ENCODE assay signal across 8 mouse cellular contexts in genomic region chr17:25809606-25810340, GRCm38 (mm10). TPM values are rescaled to one million over a fixed set of nuclear protein-coding genes. Genes with fewer than 3 reads are reported as not detected.
DNase-seq lines count a peak whose midpoint lies in the region; ATAC-seq lines count a peak whose summit lies in the region.

No protein-coding gene starts in this region.

- peak; percentile 44 to 64 for DNase-seq in adrenal gland, adult (ENCODE audit: inconsistent age in 2 of 2, low spot score in 1 of 2)
- DNase-seq in adrenal gland, adult 2 months = no peak
- DNase-seq in lung, postnatal 36 days = no peak
- DNase-seq in forebrain, embryonic 14.5 days (ENCODE audit: low spot score) = peak; percentile 62
- no peak for DNase-seq in thymus, postnatal 0 days (ENCODE audit: low spot score)
- no peak for DNase-seq in right cerebral cortex, postnatal 4 days

- no peaks in the 10 kb centered on the region for H3K9me3 ChIP-seq in lung, embryonic 15.5 days
- no peaks in the 10 kb centered on the region for H3K9me3 ChIP-seq in forebrain, embryonic 14.5 days (replicated peaks; ENCODE audit: control insufficient read depth, low read length)
- no peaks in the 10 kb centered on the region for H3K9me3 ChIP-seq in liver, embryonic 16.5 days (replicated peaks; ENCODE audit: control insufficient read depth, low read length)

- 7% methylated on average over 25 of the region's 25 CpGs for WGBS in lung, embryonic 15.5 days
- WGBS in forebrain, embryonic 14.5 days = 11% methylated on average over 24 of the region's 25 CpGs
- 10% methylated on average over 25 of the region's 25 CpGs for WGBS in liver, embryonic 16.5 days (ENCODE audit: insufficient replicate concordance)

- peaks cover 16% of the 10 kb centered on the region for H3K4me1 ChIP-seq in lung, embryonic 15.5 days
- peaks cover 16% of the 10 kb centered on the region for H3K4me1 ChIP-seq in forebrain, embryonic 14.5 days (ENCODE audit: control insufficient read depth, insufficient read depth, low read length)
- H3K4me1 ChIP-seq in liver, embryonic 16.5 days (ENCODE audit: control insufficient read depth, low read depth, low read length) = peaks cover 9% of the 10 kb centered on the region

- H3K4me3 ChIP-seq in lung, embryonic 15.5 days = peak overlapping the region; percentile 52
- H3K4me3 ChIP-seq in forebrain, embryonic 14.5 days (ENCODE audit: low read depth, low read length) = peak overlapping the region; percentile 85
- peak overlapping the region; percentile 56 for H3K4me3 ChIP-seq in liver, embryonic 16.5 days (ENCODE audit: low read depth, low read length)

- no peaks in the 10 kb centered on the region for H3K36me3 ChIP-seq in lung, embryonic 15.5 days
- H3K36me3 ChIP-seq in forebrain, embryonic 14.5 days (ENCODE audit: control insufficient read depth, insufficient read depth, low read length) = no peaks in the 10 kb centered on the region
- H3K36me3 ChIP-seq in liver, embryonic 16.5 days (ENCODE audit: control insufficient read depth, insufficient read depth) = no peaks in the 10 kb centered on the region

- peak overlapping the region; percentile 94 for H3K4me2 ChIP-seq in lung, embryonic 15.5 days
- peak overlapping the region; percentile 86 for H3K4me2 ChIP-seq in forebrain, embryonic 14.5 days (ENCODE audit: low read length)
- H3K4me2 ChIP-seq in liver, embryonic 16.5 days (ENCODE audit: low read depth, low read length) = peak overlapping the region; percentile 67

- ATAC-seq in lung, embryonic 15.5 days (ENCODE audit: borderline replicate concordance, extremely low read depth, low FRiP score, low TSS enrichment) = no peak
- ATAC-seq in forebrain, embryonic 14.5 days = peak; percentile 57
- ATAC-seq in liver, embryonic 16.5 days (ENCODE audit: low read depth) = no peak

- peak overlapping the region; percentile 33 for H3K9ac ChIP-seq in lung, embryonic 15.5 days
- peak overlapping the region; percentile 95 for H3K9ac ChIP-seq in forebrain, embryonic 14.5 days (ENCODE audit: low read length)
- H3K9ac ChIP-seq in liver, embryonic 16.5 days (ENCODE audit: low read depth, low read length) = no peak overlapping the region

- no peak overlapping the region for H3K27ac ChIP-seq in lung, embryonic 15.5 days
- H3K27ac ChIP-seq in forebrain, embryonic 14.5 days (ENCODE audit: low read depth, low read length) = peak overlapping the region; percentile 95
- H3K27ac ChIP-seq in liver, embryonic 16.5 days (ENCODE audit: low read length) = no peak overlapping the region

- H3K27me3 ChIP-seq in lung, embryonic 15.5 days = peaks cover 54% of the 10 kb centered on the region
- H3K27me3 ChIP-seq in forebrain, embryonic 14.5 days (replicated peaks; ENCODE audit: control insufficient read depth, insufficient read depth, low read length) = no peaks in the 10 kb centered on the region
- H3K27me3 ChIP-seq in liver, embryonic 16.5 days (ENCODE audit: control insufficient read depth, insufficient read depth, low read depth, low read length) = peaks cover 55% of the 10 kb centered on the region

RNA-seq across cellular contexts. Expression of gene Fbxl16, which starts 0.9 kb away (rescaled TPM):
- 10 to 100 TPM; 26.6 to 54.4 TPM for total RNA-seq in adrenal gland, adult 2 months (2021)
- 60.7 and 90.6 TPM in 2 replicates for polyA plus RNA-seq in adrenal gland, adult 2 months (2012; rRNA removed)
- 0.88 and 1.6 TPM in 2 replicates for polyA plus RNA-seq in lung, embryonic 15.5 days (2015; fragmentation: Nextera tagmentation; extraction: Ambion mirVana)
- 14.0 and 17.6 TPM in 2 replicates for polyA plus RNA-seq in forebrain, embryonic 14.5 days (2014; fragmentation: Nextera tagmentation; extraction: Ambion mirVana)
- polyA plus RNA-seq in liver, embryonic 16.5 days (2015; fragmentation: Nextera tagmentation; extraction: Ambion mirVana) = 0.09 and 0.17 TPM in 2 replicates
- 0.12 TPM in 1 of 2 replicates, not detected in the other for polyA plus RNA-seq in thymus, postnatal 0 days (2015; fragmentation: Nextera tagmentation; extraction: Ambion mirVana)

RNA-seq across cellular contexts. Expression of gene Metrn, which starts 12.8 kb away (rescaled TPM):
- 10 to 100 TPM; 16.8 to 33.1 TPM for total RNA-seq in adrenal gland, adult 2 months (2021)
- polyA plus RNA-seq in adrenal gland, adult 2 months (2012; rRNA removed) = 121 and 176 TPM in 2 replicates
- polyA plus RNA-seq in lung, embryonic 15.5 days (2015; fragmentation: Nextera tagmentation; extraction: Ambion mirVana) = 56.9 and 59.8 TPM in 2 replicates
- polyA plus RNA-seq in forebrain, embryonic 14.5 days (2014; fragmentation: Nextera tagmentation; extraction: Ambion mirVana) = 8.4 and 9.8 TPM in 2 replicates
- 11.8 and 12.1 TPM in 2 replicates for polyA plus RNA-seq in liver, embryonic 16.5 days (2015; fragmentation: Nextera tagmentation; extraction: Ambion mirVana)
- polyA plus RNA-seq in thymus, postnatal 0 days (2015; fragmentation: Nextera tagmentation; extraction: Ambion mirVana) = 68.5 and 71.6 TPM in 2 replicates

RNA-seq across cellular contexts. Expression of gene Wdr24, which starts 13.7 kb away (rescaled TPM):
- total RNA-seq in adrenal gland, adult 2 months (2021) = 10 to 100 TPM; 19.1 to 20.8 TPM
- polyA plus RNA-seq in adrenal gland, adult 2 months (2012; rRNA removed) = 29.5 and 38.3 TPM in 2 replicates
- polyA plus RNA-seq in lung, embryonic 15.5 days (2015; fragmentation: Nextera tagmentation; extraction: Ambion mirVana) = 25.2 and 26.5 TPM in 2 replicates
- 33.3 and 37.4 TPM in 2 replicates for polyA plus RNA-seq in forebrain, embryonic 14.5 days (2014; fragmentation: Nextera tagmentation; extraction: Ambion mirVana)
- 10.8 and 11.6 TPM in 2 replicates for polyA plus RNA-seq in liver, embryonic 16.5 days (2015; fragmentation: Nextera tagmentation; extraction: Ambion mirVana)
- 25.8 and 27.3 TPM in 2 replicates for polyA plus RNA-seq in thymus, postnatal 0 days (2015; fragmentation: Nextera tagmentation; extraction: Ambion mirVana)

RNA-seq across cellular contexts. Expression of gene AC134908.4, which starts 14.3 kb away (rescaled TPM):
- 1 to 10 TPM in 1 of 2 experiments, not detected in 1; 1.2 TPM for total RNA-seq in adrenal gland, adult 2 months (2021)
- 0.96 TPM in 1 of 2 replicates, not detected in the other for polyA plus RNA-seq in adrenal gland, adult 2 months (2012; rRNA removed)
- polyA plus RNA-seq in lung, embryonic 15.5 days (2015; fragmentation: Nextera tagmentation; extraction: Ambion mirVana) = 0.49 TPM in 1 of 2 replicates, not detected in the other
- polyA plus RNA-seq in forebrain, embryonic 14.5 days (2014; fragmentation: Nextera tagmentation; extraction: Ambion mirVana) = 0.57 and 0.88 TPM in 2 replicates
- not detected in 2 replicates for polyA plus RNA-seq in liver, embryonic 16.5 days (2015; fragmentation: Nextera tagmentation; extraction: Ambion mirVana)
- not detected in 2 replicates for polyA plus RNA-seq in thymus, postnatal 0 days (2015; fragmentation: Nextera tagmentation; extraction: Ambion mirVana)

RNA-seq across cellular contexts. Expression of gene Fam173a, which starts 17.1 kb away (rescaled TPM):
- 10 to 100 TPM; 52.0 to 81.1 TPM for total RNA-seq in adrenal gland, adult 2 months (2021)
- 125 and 146 TPM in 2 replicates for polyA plus RNA-seq in adrenal gland, adult 2 months (2012; rRNA removed)
- polyA plus RNA-seq in lung, embryonic 15.5 days (2015; fragmentation: Nextera tagmentation; extraction: Ambion mirVana) = 105 and 109 TPM in 2 replicates
- polyA plus RNA-seq in forebrain, embryonic 14.5 days (2014; fragmentation: Nextera tagmentation; extraction: Ambion mirVana) = 72.6 and 82.3 TPM in 2 replicates
- 54.1 and 57.1 TPM in 2 replicates for polyA plus RNA-seq in liver, embryonic 16.5 days (2015; fragmentation: Nextera tagmentation; extraction: Ambion mirVana)
- polyA plus RNA-seq in thymus, postnatal 0 days (2015; fragmentation: Nextera tagmentation; extraction: Ambion mirVana) = 126 and 131 TPM in 2 replicates

Comparison
In these comparisons a context has a peak if more than half of its experiments do, and no peak if none do; other contexts are left out.
1. DNase-seq: peak in adrenal gland, adult (2 of 2) and forebrain, embryonic 14.5 days (single experiment); none in adrenal gland, adult 2 months (single experiment), lung, postnatal 36 days (single experiment), thymus, postnatal 0 days (single experiment) and right cerebral cortex, postnatal 4 days (single experiment).
2. Peak in every context shown above with its lines, with median percentiles within 50 percentile points of each other: H3K4me2 ChIP-seq and H3K4me3 ChIP-seq.